Mouse (Mus musculus) lung, embryonic 16.5 days (tissue): ENCODE results near the gene Ifi27. TPM values are rescaled to one million over a fixed set of nuclear protein-coding genes. Genes with fewer than 3 reads are reported as not detected.
"Not testable (repeated sequence)": the region's sequence is repeated elsewhere in the genome, so short reads cannot be mapped to it uniquely, and the experiment has no call there.

Experiments
- ATAC-seq: fragments of 200-750 bp; cut with Nextera tagmentation; 2 replicates; pipeline ENCODE4 v1.8.0; 2017; ENCODE audit warnings: low read depth, mild to moderate bottlenecking, moderate library complexity
- H3K27ac ChIP-seq: fragments of 300-500 bp; sonication (generic); 2 replicates; pipeline ENCODE4 v1.5.1; 2014; ENCODE audit warnings: mild to moderate bottlenecking, control low read depth, low read length
- H3K27me3 ChIP-seq: fragments of 300-500 bp; sonication (generic); 2 replicates; pipeline ENCODE4 v1.6.1; 2014; ENCODE audit warnings: low read depth, low read length, mixed read lengths; ENCODE audit not compliant: control insufficient read depth, insufficient read depth
- H3K36me3 ChIP-seq: fragments of 300-500 bp; sonication (generic); 2 replicates; pipeline ENCODE4 v1.6.1; 2014; ENCODE audit warnings: low read length; ENCODE audit not compliant: control insufficient read depth, insufficient read depth
- H3K4me1 ChIP-seq: fragments of 300-500 bp; sonication (generic); replicated peaks from 2 replicates; pipeline ENCODE4 v1.6.1; 2014; ENCODE audit warnings: low read length, mixed read lengths; ENCODE audit not compliant: control insufficient read depth, insufficient read depth
- H3K4me2 ChIP-seq: fragments of 300-500 bp; sonication (generic); 2 replicates; pipeline ENCODE4 v1.6.1; 2014; ENCODE audit warnings: low read depth, low read length, control low read depth
- H3K4me3 ChIP-seq: fragments of 300-500 bp; sonication (generic); 2 replicates; pipeline ENCODE4 v1.5.1; 2014; ENCODE audit warnings: mild to moderate bottlenecking, low read length, control low read depth
- H3K9ac ChIP-seq: fragments of 300-500 bp; sonication (generic); 2 replicates; pipeline ENCODE4 v1.6.1; 2014; ENCODE audit warnings: low read length, control low read depth
- H3K9me3 ChIP-seq: fragments of 300-500 bp; sonication (generic); 2 replicates; pipeline ENCODE4 v1.6.1; 2016; ENCODE audit warnings: low read length; ENCODE audit not compliant: control insufficient read depth
- WGBS: fragments of 180-500 bp; shearing (Covaris S2); extraction: QIAGEN DNeasy Blood & Tissue Kit; methylation state at CpG from one replicate; pipeline ENCODE4 v1.1.7; 2014; 5-methylcytosine and 5-hydroxymethylcytosine counted together
- polyA plus RNA-seq: library from polyadenylated mRNA; unstranded; fragments of >200 nt; fragmentation: Nextera tagmentation; extraction: Ambion mirVana; gene quantifications from 2 replicates; pipeline ENCODE4 v1.2.1, GENCODE M21; 2015

The Ifi27 gene
- polyA plus RNA-seq, 1 experiment from 2014 or later: 55.8 TPM

DNA sequence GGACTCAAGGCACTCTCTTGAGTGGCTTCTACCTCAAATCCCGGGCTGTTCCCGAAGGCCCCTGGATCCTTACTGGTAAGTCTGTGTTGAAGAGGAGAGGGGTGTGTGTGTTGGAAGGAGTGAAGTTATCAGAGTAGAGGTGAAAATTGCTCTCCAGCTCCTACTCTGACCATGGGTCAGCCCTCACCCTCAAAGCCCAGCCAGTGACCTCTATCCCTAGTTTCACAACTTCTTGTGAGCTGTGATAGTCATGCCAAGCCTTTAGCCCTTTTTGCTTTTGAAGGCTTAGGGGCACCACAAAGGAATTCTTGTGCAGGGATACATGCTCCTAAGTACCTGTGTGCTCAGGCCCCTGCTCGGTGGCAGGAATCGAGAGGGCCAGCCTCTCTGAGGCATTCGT, 47.7 kb downstream of the Ifi27 start:
- H3K27me3 ChIP-seq: no peaks in the 10 kb centered on the region
- H3K9me3 ChIP-seq: no peaks in the 10 kb centered on the region
- no peak overlapping the region for H3K27ac ChIP-seq
- H3K4me3 ChIP-seq: no peak overlapping the region
- ATAC-seq: no peak
- H3K36me3 ChIP-seq: no peaks in the 10 kb centered on the region
- no peak overlapping the region for H3K9ac ChIP-seq
- WGBS: 39% methylated on average over 5 of the region's 5 CpGs
- no peaks in the 10 kb centered on the region for H3K4me1 ChIP-seq
- H3K4me2 ChIP-seq: no peak overlapping the region

DNA sequence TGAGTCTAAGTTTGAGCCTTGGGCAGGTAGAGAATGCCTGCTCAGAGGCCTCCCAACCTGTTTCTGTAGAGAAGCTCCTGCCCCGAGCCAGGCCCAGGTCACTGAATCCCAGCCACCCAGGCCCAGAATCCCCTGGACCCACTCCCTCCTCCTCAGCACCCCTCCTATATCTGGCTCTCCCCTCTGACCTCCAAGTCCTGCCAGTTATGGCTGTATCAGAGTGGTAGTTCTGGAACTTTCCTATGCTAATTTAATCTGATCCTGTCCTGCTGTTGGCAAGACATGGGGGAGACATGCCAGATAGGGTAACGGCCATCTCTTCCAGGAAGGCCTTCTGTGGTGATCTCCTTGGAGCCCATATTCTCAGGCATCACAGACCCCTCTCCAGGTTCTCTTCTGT, 48.8 kb downstream of the Ifi27 start:
- no peaks in the 10 kb centered on the region for H3K9me3 ChIP-seq
- H3K4me1 ChIP-seq: no peaks in the 10 kb centered on the region
- H3K9ac ChIP-seq: no peak overlapping the region
- no peak overlapping the region for H3K27ac ChIP-seq
- no peak overlapping the region for H3K4me2 ChIP-seq
- H3K36me3 ChIP-seq: no peaks in the 10 kb centered on the region
- 66% methylated on average over 2 of the region's 2 CpGs for WGBS
- H3K4me3 ChIP-seq: no peak overlapping the region
- H3K27me3 ChIP-seq: no peaks in the 10 kb centered on the region
- no peak for ATAC-seq

DNA sequence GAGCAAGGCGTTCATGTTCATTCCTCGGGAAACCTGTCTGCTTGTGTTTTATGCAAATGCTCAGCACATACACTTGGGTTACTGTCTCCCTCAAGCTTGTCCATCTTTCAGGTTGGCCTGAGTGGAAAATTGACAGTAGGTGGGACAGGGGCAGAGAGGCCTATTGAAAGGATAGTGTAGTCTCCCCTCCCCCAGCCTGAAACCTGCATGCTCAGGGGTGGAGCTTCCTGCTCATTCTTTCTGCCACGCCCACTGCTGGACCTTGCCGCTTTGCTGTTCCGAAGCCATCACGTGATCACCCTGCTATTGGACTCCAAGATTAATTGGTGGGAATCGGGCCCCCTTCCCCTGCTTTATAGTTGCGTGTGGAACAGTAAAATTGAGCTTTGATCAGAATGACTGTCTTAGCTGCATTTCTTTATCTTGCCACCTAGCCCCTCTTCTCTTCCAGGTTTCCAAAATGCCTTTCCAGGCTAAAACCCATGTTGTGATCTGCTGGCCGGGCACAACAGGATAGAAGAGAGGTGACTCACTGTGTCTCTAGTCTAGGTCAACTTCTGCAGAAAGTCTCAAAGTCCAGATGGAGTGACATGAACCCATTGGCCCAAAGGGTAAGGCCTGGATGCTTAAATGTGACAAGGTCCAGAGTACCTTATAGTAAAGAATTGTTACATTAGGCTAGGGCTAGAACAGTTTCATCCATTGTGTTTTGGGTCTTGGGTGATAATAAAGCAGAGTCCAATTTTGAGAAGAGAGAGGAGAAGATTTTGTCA, 50.4 kb downstream of the Ifi27 start:
- not testable (repeated sequence) for H3K36me3 ChIP-seq, H3K4me2 ChIP-seq, H3K27ac ChIP-seq, H3K4me3 ChIP-seq, H3K9me3 ChIP-seq, H3K9ac ChIP-seq, H3K27me3 ChIP-seq, H3K4me1 ChIP-seq, ATAC-seq
- 56% methylated on average over 9 of the region's 9 CpGs for WGBS

DNA sequence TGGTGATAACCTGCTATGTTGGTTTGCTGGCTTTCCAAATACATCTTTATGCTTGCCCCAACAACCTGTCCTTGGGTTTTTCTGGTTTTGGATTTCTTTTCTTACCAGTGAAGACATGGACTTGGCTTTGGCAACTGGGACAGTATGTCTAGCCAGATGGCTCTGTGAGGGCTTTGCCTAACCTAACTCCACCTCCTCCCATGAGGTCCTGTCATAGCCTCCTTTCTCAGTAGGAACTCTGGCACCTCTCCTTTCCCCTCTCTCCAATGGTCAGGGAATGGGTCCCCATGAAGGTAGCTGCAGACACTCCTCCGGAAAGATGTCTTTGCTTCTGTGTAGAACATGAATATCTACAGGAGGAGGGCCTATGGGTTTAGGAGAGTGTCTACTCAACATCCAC, 52.7 kb downstream of the Ifi27 start:
- H3K9ac ChIP-seq: no peak overlapping the region
- H3K4me3 ChIP-seq: no peak overlapping the region
- no peak for ATAC-seq
- H3K4me1 ChIP-seq: no peaks in the 10 kb centered on the region
- no peak overlapping the region for H3K4me2 ChIP-seq
- H3K27ac ChIP-seq: no peak overlapping the region
- H3K36me3 ChIP-seq: no peaks in the 10 kb centered on the region
- WGBS: 83% methylated on average over 1 of the region's 1 CpGs
- no peaks in the 10 kb centered on the region for H3K9me3 ChIP-seq
- no peaks in the 10 kb centered on the region for H3K27me3 ChIP-seq

DNA sequence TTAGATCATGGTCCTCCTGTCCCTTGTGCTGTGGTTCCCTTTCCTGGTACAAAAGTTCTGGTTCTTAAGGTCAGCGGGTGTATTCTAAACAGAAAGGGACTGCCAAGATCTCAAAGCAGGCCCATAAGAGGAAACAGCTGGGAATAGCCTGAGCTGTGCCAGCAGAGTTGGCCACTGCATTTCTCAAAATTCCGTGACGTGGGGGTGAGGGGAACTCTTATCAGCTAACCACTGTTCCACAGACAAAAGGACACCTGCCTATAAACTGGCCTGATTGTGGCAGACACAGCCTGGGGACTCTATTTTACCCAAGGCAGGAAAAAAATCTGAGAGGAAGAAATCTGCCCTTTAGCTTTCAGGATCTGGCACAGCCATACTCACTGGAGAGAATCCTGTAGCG, 53.3 kb downstream of the Ifi27 start:
- H3K9me3 ChIP-seq: no peaks in the 10 kb centered on the region
- no peak overlapping the region for H3K27ac ChIP-seq
- no peaks in the 10 kb centered on the region for H3K36me3 ChIP-seq
- H3K4me3 ChIP-seq: no peak overlapping the region
- no peak overlapping the region for H3K4me2 ChIP-seq
- no peak for ATAC-seq
- H3K27me3 ChIP-seq: no peaks in the 10 kb centered on the region
- no peak overlapping the region for H3K9ac ChIP-seq
- WGBS: 48% methylated on average over 4 of the region's 4 CpGs
- H3K4me1 ChIP-seq: no peaks in the 10 kb centered on the region

DNA sequence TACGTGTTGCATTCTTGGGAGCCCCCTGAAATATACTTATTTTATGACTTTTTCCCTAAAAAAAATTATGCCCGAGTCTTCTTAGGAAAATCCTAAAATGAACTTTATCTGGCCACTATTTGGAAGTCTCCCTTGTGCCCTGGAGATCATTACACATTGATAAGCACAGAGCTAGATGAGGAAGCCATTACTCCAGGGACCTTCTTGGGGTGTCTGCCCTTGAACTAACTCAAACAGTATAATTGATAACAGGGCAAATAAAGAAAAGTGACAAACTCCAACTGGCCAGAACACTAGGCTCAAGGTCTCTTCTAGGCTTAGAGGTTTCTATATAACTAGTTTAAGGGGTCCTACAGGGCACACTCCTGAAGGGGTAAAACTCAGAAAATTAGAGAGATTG, 53.7 kb downstream of the Ifi27 start:
- 58% methylated on average over 2 of the region's 2 CpGs for WGBS
- Histone ChIP-seq H3K36me3 (no peaks in the 10 kb centered on the region), H3K4me1 (no peaks in the 10 kb centered on the region), H3K27ac (no peak overlapping the region), H3K9me3 (no peaks in the 10 kb centered on the region), H3K4me3 (no peak overlapping the region), H3K9ac (no peak overlapping the region), H3K4me2 (no peak overlapping the region), H3K27me3 (no peaks in the 10 kb centered on the region)
- ATAC-seq: no peak

Other genes starting within 250 kb of the Ifi27 start
- gene Prima1, start 192.1 kb upstream of the Ifi27 start, polyA plus RNA-seq: 0.23 and 0.25 TPM in 2 replicates
- 0.43 TPM in 1 of 2 replicates, not detected in the other for gene Fam181a, start 123.2 kb upstream of the Ifi27 start, polyA plus RNA-seq
- gene Asb2, start 78.2 kb upstream of the Ifi27 start, polyA plus RNA-seq: 8.3 and 8.4 TPM in 2 replicates
- gene Otub2, start 45.5 kb upstream of the Ifi27 start, polyA plus RNA-seq: 7.2 and 8.2 TPM in 2 replicates
- gene 9330161L09Rik, start 26.4 kb upstream of the Ifi27 start, polyA plus RNA-seq: 0.30 TPM in 1 of 2 replicates, not detected in the other
- gene Ddx24, start 8.4 kb upstream of the Ifi27 start, polyA plus RNA-seq: 82.1 and 90.0 TPM in 2 replicates
- 6.9 and 11.5 TPM in 2 replicates for gene Ifi27l2a, start 9.5 kb downstream of the Ifi27 start, polyA plus RNA-seq
- gene Ifi27l2b, start 23.0 kb downstream of the Ifi27 start, polyA plus RNA-seq: not detected in 2 replicates
- gene Ppp4r4, start 98.1 kb downstream of the Ifi27 start, polyA plus RNA-seq: 2.2 and 3.5 TPM in 2 replicates
- 0.49 TPM in 1 of 2 replicates, not detected in the other for gene Serpina10, start 197.2 kb downstream of the Ifi27 start, polyA plus RNA-seq
- gene Serpina6, start 223.0 kb downstream of the Ifi27 start, polyA plus RNA-seq: 1.9 and 17.1 TPM in 2 replicates
- not detected in 2 replicates for gene Serpina16, start 241.9 kb downstream of the Ifi27 start, polyA plus RNA-seq